Mouse (Mus musculus) heart, postnatal 4 days (tissue): ENCODE results near the gene Eya4. TPM values are rescaled to one million over a fixed set of nuclear protein-coding genes. Genes with fewer than 3 reads are reported as not detected.

Experiments
- DNase-seq: peaks from one replicate; pipeline ENCODE4 v3.0.0; 2021
- total RNA-seq, 2 experiments: library from RNA; stranded (reverse); gene quantifications; 2 replicates each; pipeline ENCODE4 v1.2.3; 2021

Gene Eya4
- total RNA-seq, 2 experiments from 2014 or later, result 0.95 to 1.2 TPM

DNA sequence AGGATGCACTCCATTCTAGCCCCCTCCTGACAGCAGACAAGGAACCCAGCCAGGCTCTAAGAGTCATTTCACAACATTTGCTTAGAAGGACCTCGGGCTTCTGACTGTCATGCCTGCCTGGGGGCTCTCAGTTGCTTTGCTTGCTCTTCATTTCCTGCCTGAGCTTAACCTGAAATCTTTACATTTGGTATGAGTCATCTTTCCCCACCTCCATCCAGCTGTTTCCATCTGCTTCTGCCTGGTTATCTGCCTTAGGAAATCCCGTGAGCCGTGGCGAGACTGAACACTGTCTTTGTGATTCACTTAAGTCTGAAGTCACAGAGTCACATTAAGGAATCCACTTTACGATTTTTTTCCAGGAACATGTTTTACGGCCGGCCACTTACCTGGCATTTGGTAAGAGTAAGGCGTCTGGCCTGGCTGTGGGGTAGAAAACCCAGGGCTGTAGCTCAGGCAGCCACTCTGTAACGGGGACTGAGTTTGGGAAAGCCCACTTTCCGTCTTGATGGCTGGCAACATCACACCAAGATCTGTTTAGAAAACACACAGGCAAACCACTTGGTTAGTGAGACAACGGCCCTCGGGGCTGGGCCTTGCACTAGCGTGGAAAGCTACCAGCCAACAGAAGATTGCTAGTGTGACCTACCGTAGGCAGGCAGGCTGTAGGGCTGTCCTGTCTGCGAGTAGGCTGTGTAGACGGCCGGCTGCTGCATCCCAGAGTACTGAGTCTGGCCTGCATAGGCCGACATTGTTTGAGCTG is 193.5 kb downstream of the Eya4 start:
- no peak for DNase-seq

DNA sequence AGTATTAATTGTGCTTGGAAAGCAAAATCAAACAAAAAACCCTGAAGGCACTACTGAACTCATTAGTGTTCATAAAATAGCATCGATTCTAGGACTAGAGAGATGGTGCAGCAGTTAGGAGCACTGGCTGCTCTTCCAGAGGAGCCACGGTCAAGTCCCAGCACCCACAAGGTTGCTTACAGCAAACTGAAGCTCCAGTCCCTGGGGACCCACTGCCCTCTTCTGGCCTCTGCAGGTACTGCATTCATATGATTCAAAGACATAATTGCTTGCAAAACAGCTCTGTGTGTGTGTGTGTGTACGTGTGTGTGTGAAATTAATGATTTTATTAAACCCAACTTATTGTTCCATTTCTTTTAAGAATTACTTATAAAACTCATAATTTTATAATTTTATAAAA is 200.2 kb downstream of the Eya4 start:
- peak; percentile 30 for DNase-seq

DNA sequence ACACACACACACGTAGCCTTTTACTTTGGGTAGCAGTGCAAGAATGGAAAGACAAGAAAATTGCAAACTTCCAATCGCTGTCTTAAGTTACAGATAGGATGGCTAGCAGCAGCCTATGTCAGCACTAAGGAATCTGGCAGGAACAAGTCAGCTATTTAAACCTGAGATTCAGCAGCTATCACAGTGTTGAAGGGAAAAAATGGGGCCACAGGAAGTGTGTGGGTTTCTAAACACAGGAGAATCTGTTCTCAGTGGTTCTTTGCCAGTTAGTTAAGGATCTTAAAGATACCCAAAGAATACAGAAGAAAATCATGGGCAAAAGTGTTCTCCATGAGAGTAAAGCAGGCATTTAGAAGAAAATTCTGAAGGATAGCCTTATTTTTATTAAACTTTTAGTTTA is 206.0 kb downstream of the Eya4 start:
- DNase-seq, result no peak

DNA sequence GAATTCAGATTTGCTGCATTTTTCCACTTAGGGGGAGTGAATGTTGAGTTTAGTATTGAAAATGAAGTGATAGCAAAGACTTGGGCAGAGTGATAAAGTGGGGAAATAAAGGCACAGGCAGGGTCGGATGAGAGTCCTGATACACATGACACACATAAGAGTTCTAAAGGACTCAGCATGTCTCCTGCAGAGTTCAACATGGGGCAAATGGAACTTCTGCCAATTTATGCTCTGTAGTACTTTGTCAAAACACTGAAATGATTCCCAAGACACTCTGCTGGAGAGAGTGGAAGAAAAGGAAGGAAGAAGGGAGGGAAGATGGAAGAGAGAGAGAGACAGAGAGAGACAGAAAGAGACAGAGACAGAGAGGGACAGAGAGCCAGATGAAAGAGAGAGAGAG is 222.6 kb downstream of the Eya4 start:
- no peak for DNase-seq

DNA sequence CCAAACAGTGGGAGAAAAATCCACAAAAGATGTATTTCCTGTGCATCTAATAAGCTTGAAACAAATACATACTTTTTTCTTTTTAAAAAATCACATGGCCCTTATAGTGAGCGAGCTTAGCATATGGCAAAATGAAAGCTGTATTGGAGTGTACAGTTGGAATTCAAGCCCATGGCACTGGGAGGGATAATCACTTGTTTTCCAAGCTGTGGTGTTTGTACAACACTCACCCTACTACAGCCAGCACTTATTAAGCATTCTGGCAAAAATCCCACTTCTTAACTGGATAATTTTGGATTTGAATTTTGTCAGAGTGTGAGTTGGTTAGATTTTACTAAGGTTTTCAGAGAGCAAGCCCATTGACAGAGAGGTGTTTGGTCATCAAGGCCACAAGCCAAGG is 223.4 kb downstream of the Eya4 start:
- DNase-seq, result no peak

DNA sequence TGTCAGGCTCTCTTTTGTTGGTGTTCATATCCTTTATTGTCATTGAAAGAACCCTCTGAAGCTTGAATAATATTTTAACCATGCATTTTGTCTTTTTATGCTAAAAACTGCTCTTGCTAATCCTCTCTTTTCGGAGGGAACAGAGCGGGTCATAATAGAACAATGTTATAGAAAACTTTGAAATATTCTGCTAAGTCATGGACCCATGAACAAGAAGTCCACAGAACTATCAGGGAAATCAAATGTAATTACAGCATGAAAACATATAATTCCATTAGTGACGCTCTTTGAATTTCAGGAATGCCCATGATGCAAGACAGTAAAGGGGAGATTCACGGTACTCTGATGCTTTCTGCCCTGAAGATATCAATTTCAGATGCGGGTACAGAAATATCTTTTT is 224.1 kb downstream of the Eya4 start:
- no peak for DNase-seq

DNA sequence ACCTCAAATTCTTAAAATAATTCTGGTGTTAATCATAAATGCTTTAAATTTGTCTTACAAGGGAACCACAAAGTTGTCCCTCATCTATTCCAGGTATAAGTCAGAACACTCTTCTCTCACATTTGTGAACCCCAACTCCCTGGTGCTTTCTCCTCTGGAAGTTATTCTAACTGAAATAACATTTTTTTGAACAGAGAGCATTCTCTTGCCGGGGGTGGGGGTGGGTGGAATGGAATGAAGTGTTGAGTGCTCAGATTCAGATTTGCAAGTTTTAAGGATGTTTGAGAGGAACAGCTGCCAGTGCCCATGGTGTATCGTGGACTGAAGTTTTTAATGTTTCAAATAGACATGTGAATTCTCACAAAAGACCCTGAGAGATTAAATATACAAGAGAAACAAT is 230.1 kb downstream of the Eya4 start:
- DNase-seq, result no peak

DNA sequence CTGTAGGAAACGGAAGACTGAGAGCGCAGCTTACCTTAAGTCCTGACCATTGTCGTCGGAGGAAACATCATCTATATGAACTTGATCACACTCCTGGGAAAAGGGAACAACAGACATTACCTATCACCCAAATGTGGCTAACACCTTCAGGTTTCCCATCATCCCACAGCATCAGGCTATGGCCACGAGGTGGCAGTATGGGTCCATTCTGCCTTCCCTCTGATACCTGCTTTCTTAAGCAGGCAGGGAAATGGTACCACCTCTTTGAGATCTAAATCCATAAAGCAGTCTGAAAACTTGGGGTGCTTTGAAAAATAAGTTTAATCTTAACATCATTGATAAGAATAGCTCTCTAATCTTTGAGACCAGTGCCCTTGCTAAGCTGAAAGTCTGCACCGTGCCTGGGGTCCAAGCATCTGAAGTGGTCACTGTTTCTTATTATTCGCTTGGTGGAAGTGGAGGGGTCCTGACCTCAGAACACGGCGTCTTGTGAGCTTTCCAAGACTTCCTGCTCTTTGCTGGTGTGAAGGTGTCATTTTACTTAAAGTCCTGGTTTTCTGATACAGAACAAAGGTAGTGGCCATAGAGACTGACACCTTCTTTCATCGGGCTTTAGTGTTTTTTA is 233.7 kb downstream of the Eya4 start:
- DNase-seq, result peak; percentile 81

DNA sequence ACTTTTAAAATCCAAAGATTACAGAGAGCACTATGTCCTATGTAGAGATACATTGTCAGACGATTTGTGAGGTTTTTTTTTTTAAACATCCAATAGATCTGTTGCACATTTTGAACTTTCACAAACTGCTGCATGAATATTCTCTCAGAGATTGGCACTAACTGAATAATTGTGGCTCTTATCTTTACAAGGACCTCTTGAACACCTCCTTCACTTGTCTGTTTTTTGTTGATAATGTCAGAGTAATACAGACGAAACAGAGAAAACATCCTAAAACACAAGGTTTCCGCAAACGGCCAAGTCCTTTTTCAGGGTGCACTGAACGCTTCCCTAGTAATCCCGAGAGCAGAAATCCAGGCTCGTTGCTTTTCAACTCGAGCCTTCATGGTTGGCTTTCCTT is 234.5 kb downstream of the Eya4 start:
- no peak for DNase-seq

DNA sequence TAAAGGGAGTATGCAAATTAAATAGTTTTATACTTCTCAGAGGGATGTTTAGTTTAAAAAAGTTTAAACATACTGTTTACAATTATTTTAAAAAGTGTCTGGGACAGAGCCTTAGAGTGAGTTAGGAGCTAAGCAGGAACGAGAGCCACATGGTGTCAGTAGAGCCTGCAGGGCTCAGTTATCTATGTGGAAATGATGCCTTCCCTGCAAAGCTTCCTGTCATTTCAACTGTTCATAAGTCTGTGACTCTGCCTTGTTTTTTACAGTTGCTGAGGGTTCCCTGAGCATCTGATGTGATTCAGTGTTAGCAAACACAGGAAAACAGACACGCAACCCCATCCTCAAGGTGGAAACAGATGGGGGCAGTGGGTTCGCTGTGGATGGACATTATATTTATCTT is 235.3 kb downstream of the Eya4 start:
- no peak for DNase-seq

DNA sequence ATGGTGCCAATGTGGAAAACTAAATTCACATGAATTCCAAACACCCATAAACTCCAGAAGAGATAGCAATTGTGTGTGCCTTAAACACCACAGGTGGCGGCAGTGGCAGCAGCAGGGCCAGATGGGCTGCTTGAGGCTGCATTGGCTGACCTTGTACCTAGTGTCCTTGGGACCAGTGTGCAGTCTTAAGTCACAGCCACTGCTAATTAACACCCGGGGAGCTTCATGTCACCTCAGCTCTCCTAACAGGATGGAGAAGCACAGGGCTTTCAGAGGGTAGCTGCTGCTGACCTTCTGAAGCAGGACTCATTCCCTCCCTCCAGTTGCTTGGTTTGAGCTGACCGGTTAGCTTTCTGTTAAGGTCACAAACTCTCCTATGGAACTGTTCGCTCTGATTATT is 242.5 kb downstream of the Eya4 start:
- no peak for DNase-seq

DNA sequence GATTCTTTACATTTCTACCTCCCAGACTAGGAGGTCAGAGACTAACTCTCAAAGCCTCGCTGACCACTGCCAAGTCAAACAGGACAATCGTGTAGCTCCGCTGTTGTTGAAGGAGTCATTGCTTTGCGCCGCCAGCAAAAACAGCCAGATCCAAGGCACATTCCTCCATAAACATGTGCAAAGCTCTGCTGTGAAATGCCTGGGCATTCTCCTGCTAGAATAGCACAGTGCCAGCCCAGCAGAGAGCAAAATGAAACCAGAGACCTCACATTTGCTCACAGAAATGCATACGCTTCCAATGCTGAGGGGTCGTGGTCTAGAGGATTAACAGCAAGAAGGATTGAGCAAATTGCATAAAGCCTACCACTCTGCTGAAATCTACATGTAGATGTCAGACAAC is 258.1 kb downstream of the Eya4 start:
- no peak for DNase-seq

DNA sequence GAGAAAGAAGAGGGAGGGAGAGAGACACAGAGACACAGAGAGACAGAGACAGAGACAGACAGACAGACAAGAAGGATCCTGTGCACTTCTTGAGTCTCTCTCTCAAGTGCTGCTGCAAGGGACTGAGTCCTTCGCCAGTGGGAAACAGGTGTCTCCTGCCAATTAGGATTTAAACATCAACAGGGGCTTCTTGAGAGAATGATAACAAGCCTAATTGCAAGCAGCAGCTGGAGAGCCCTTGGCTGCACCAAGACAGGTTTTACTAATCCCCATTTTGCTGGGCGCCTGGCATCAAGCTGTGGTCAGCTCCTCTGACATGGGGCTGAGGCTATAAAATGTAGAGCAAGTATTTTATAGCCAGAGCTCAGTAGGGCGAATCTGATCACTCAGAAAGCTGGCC is 259.0 kb downstream of the Eya4 start:
- no peak for DNase-seq

DNA sequence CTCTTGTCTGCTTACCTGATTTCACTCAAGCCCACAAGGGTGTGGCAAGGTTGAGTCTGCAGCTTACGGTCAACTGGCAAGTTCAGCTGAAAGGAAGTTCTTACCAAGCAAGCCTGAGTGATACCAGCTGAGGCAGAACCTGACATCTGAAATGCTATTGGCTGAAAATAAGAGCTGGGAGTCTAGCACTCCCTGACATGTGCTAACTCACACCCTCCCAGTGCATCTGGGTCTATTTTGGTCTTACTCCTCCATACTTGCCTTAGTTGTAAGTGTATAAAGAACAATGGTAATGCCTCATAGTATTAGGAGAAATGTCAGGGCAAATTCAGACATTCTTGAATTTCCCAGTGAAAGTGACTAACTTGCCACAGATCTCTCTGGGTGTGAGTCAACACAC is 260.3 kb downstream of the Eya4 start:
- no peak for DNase-seq

DNA sequence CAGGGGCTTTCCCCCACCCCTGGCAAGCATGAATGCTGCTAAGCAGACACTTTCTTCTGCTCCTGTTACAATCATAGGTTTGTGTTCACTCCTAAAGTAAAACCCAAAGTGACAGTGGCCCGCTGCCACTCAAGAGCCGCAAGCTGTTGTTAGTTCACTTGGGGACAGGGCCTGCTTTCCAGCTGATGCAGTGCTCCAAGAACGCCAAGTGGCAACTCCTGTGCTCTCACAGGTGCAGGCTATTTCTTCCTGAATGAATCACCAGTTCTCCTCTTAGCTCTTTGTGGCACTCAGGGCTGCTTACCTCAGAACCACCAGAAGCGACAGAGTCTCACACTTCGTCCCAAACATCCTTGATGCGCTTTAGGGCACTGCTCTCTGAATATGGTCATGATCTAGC is 261.3 kb downstream of the Eya4 start:
- no peak for DNase-seq

DNA sequence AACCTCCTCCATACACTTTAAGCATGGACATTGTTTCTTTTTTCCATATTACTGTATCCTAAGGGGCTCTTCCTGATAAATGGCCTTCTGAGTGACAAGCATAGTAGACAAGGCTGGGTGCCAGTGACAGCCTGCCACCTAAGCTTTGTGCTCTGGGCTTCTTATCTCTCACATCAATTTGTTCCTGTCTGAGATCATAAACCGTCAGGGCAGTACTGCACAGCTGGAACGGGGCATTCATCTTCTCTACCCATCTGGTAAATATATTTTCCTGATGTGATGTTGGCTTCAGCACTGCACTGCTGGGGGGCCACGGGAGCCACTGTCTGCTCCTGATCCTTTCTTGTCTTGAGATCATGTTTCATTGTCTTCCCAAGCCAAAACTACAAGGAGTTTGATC is 261.8 kb downstream of the Eya4 start:
- DNase-seq, result no peak

DNA sequence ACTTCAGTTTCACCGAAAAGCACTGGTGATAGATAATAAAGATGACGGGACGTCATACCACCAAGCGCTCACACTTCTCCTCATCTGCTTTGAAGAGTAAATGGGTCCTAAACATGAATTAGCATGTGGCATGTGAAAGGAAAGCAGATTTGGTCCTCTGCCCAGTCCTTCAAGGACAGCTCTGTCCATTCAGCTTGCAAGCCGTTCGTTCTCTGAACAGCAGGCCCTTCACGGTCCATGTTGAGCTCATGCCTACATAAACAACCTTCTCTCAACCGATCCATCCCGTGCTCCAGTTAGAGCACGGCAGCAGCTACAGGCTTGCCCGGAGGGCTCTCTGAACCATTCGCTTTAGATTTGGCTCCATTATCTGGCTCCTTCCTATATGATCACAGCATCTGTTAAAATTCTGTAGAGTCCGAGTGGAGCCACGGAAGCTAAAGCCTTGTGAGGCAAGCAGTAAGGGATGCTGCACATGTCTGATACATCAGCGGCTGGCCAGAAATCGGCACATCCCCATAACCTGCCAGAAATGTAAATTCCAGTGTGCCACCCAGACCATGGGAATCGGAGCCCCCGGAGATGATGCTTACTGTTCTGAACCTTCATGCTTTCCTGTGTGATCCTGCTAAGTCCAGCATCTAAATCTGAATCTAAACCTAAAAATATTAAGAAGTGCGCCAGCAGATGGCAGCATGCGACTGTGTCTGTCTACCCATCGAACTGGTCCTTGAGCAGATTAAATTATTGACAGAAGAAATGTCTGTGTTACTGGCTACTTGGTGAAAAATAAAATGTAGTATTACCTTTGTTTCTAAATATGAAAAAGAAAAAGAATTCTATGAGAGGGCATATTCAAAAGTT is 264.0 kb downstream of the Eya4 start:
- peak; percentile 74 for DNase-seq

DNA sequence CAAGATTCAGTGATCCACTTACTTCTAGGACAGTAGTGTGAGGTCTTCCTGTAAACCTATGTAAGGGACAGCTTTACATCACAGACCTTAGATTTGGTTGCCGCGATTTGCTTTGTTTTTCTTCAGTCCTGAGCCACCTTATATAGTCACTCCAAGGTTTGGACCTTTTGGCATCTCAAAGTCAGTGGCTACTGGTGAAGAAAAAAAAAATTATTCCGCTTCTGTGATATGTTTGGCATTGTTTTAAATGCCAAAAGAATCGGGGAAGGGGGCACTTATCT is 269.1 kb downstream of the Eya4 start:
- DNase-seq, result no peak

DNA sequence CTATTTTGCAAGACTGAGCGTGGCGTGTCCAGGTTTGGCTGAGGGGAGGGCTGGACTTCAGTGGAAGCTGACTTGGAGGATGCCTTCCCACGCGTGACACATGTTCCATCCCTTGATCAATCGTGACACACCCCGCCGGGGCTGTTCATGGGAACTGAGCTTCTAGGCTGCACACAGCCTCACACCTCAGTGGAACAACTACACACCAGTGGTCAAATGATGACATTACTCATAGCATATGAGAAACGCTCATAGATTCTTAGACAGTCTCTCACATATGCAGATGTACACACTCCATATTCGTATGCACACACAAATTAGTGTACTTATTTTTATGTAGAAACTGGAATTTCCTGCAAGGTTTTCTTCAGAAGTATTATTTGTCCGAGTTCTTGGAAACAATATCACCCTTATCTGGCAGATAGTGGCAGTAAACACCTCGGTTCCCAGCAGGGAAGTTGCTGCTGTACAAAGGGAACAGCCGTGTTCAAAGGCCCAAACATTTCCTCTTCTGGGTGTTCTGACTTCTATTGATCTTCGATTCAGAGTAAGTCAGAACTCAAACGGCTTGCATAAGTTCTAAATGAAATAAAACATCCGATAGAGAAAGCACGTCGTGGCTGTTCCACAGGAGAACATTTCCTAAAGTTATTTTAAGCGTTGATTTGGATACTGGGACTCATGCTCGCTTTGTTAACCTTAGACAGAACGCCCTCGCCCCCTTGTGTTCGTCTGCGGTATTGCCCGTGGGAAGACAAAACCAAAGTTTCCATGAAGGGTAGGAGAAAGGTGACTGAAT is 269.6 kb downstream of the Eya4 start:
- DNase-seq, result peak; percentile 91

DNA sequence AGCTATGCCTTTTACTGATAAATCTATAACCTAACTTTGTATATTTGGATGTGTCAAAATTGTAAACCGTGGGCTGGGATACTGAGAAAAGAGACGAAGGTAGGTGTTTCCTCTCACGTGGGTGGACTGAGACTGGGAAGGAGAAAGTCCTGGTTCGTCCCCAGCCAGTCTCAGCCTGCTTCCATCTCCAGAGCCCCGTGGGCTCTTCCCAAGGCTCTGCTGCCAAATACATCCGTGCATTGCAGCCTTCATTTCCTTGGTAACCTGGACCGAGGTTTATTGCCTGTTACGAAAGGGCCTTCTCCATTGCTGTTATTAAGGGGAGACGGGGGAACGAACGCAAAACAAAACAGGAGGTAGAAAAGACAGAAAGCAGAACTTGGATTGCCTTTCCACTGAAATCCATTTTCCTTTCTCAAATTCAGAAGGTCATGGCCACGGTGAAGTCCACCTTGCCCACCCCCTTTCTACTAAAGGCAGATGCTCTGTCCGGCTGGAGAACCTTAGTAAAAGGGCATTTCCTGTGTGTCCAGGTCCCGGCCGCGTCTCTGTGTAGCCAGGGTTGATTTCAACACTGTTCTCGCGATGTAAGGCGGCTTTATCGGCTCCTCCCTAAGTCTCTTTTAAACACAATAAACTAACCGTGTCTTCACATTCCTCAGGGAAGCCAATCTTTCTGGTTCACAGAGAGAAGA is 273.7 kb downstream of the Eya4 start:
- peak; percentile 22 for DNase-seq

DNA sequence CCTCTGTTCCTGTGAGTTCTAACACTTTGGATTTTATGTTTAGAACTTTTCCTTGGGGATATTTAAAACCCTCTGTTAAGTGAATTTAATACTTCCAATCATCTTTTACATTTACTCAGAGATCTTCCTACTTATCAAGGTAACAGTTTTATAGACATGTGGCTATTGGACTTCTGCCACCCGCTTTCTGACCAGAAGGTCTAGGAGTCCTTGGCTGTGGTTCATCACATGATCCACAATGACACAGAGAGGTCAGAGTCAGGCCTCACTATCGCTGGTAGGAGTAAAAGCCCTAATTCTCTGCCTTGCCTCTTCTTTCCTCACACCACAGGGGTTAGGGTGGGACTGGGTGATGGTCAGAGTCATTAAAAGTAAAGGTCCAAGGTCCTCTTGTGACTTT is 277.2 kb downstream of the Eya4 start:
- no peak for DNase-seq

DNA sequence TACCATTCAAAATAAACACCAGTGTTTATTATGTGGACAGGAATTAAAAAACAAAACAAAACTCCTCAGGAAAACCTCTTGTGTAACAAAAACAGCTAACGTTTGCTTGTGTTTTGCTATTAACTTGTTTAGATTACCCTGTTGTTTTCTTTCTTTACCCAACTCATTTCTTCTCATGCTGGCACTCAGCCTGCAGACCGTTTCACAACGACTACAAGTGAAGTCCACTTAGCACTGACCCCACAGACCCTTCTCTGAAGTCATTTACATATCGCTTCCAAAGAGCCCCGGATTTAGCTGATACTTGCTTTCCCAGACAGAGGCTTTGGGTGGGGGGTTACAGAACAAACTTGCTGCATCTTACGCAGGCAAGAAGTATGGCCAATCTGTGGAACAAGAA is 286.9 kb downstream of the Eya4 start:
- no peak for DNase-seq
